8 mouse cellular contexts compared by ENCODE assay signal in the genomic region with DNA sequence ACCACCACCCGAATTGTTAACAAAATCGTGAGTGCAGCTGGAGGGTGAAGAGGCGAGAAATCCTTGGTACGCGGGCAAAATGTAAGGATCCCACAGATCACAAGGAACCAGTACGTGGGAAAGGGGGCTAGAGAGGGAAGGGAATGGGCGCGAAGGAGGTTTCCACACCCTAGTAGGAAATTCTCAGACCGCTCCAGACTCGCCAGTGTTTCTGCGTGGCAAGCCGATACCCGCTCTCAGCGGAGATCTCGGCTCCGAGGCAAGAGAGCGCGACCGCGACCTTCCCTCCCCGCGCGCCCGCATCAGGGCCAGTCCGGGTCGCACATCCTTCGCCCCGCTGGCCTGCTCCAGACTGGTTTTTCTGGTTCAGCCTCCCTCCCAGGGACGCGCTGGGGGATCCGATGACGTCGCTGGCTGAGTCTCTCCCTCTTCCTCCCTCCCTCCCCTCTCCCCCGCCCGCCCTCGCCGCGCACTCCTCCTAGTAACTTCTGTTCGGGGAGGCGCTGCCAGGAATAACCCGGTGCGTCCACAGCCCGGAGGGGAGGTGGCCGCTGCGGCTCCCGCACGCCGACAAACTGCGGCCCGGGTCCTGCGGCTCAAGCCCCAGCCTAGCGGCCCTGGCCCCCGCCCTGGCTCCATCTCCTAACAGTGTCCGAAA. TPM values are rescaled to one million over a fixed set of nuclear protein-coding genes. Genes with fewer than 3 reads are reported as not detected.
DNase-seq lines count a peak whose midpoint lies in the region; ATAC-seq lines count a peak whose summit lies in the region.

No protein-coding gene starts in this region.

- H3K9me3 ChIP-seq in intestine, embryonic 15.5 days, result no peaks in the 10 kb centered on the region

- H3K4me2 ChIP-seq in intestine, embryonic 15.5 days (replicated peaks), result peak overlapping the region; percentile 79

- peak overlapping the region; percentile 97 for H3K27ac ChIP-seq in intestine, embryonic 15.5 days

- DNase-seq in embryo, embryonic 10 days (ENCODE audit: low spot score), result peak; percentile 92
- DNase-seq in gastrocnemius, postnatal 36 days, result peak; percentile 89 to 91
- peak; percentile 84 to 86 for DNase-seq in left cerebral cortex, postnatal 14 days (ENCODE audit: low spot score in 2 of 2)
- DNase-seq in right cerebral cortex, adult 2 months (ENCODE audit: low spot score in 2 of 2), result peak; percentile 84 to 88
- DNase-seq in urinary bladder, adult 2 months (ENCODE audit: low spot score), result peak; percentile 89

- WGBS in intestine, embryonic 15.5 days, result under 1% methylated on average over 52 of the region's 54 CpGs

- H3K27me3 ChIP-seq in intestine, embryonic 15.5 days (replicated peaks), result no peaks in the 10 kb centered on the region

- intact Hi-C loops in gastrocnemius, postnatal 36 days (cut with DNase I), result loop anchor here (5.0 kb wide), 3 partner anchors 82 to 232 kb away; no protein-coding TSS in a partner anchor
- intact Hi-C loops in left cerebral cortex, postnatal 14 days (cut with DNase I), result loop anchor here (2.0 to 10.0 kb wide), 7 partner anchors 82 to 429 kb away; a partner anchor contains a TSS

- H3K36me3 ChIP-seq in intestine, embryonic 15.5 days, result no peaks in the 10 kb centered on the region

- peaks cover 4% of the 10 kb centered on the region; the same call in 1 of the 2 replicates for H3K4me1 ChIP-seq in intestine, embryonic 15.5 days (replicated peaks)

- H3K4me3 ChIP-seq in intestine, embryonic 15.5 days (replicated peaks), result peak overlapping the region; percentile 86

- peak overlapping the region; percentile 81 for H3K9ac ChIP-seq in intestine, embryonic 15.5 days

- peak; percentile 15 for ATAC-seq in activated CD4-positive, CD25-positive, alpha-beta regulatory T cell, adult 4 months
- peak; percentile 85 for ATAC-seq in intestine, embryonic 15.5 days
- ATAC-seq in megakaryocyte progenitor cell, adult 5-6 weeks (replicated peaks; ENCODE audit: poor library complexity), result peak; percentile 37

RNA-seq across cellular contexts. Expression of a gene that starts 0.4 kb away (rescaled TPM):
- polyA plus RNA-seq in activated CD4-positive, CD25-positive, alpha-beta regulatory T cell, adult 4 months (2017; shearing (Covaris generic)), result 10 to 100 TPM; 21.7 to 27.0 TPM
- 10 to 100 TPM; 43.4 to 46.6 TPM for total RNA-seq in gastrocnemius, postnatal 36 days (2021)
- polyA plus RNA-seq in intestine, embryonic 15.5 days (2015; fragmentation: Nextera tagmentation; extraction: Ambion mirVana), result 3.6 and 5.2 TPM in 2 replicates
- total RNA-seq in left cerebral cortex, postnatal 14 days (2021), result 100 to 1,000 TPM; 287 to 310 TPM
- total RNA-seq in megakaryocyte progenitor cell, adult 5-6 weeks (2015), result 1.2 and 2.0 TPM in 2 replicates
- 0.57 and 1.6 TPM in 2 replicates for total RNA-seq in megakaryocyte progenitor cell, adult 5-6 weeks (2017)
- 14.4 and 18.4 TPM in 2 replicates for polyA plus RNA-seq in urinary bladder, adult 2 months (2012; rRNA removed)

Comparison
In these comparisons a context has a peak if more than half of its experiments do, and no peak if none do; other contexts are left out.
1. Peak in every context shown above with its lines: DNase-seq, ATAC-seq, H3K4me3 ChIP-seq and H3K27ac ChIP-seq.
2. ATAC-seq: peak in every context shown above with its lines; median percentile 85 in intestine, embryonic 15.5 days; 37 in megakaryocyte progenitor cell, adult 5-6 weeks; 15 in activated CD4-positive, CD25-positive, alpha-beta regulatory T cell, adult 4 months.
3. RNA of a gene that starts 0.4 kb away (total RNA-seq): 287 to 310 TPM in left cerebral cortex, postnatal 14 days and 43.4 to 46.6 TPM in gastrocnemius, postnatal 36 days; 0.57 to 2.0 TPM in megakaryocyte progenitor cell, adult 5-6 weeks; every median in the first group is over 10 times any median in the second.